Mouse (Mus musculus) liver, postnatal 0 days (tissue): ENCODE data around the gene Tmem262. TPM values are rescaled to one million over a fixed set of nuclear protein-coding genes. Genes with fewer than 3 reads are reported as not detected.
A peak's percentile ranks its signal among the peaks of the same experiment; 100 is the strongest.

Experiments
- ATAC-seq: fragments of 200-750 bp; cut with Nextera tagmentation; 2 replicates; pipeline ENCODE4 v1.8.0; 2017; ENCODE audit warnings: mild to moderate bottlenecking, moderate library complexity
- DNase-seq: peaks from one replicate; pipeline ENCODE4 v3.0.0-alpha.2; 2016
- H3K27ac ChIP-seq: fragments of 300-500 bp; sonication (generic); 2 replicates; pipeline ENCODE4 v1.5.1; 2014; ENCODE audit warnings: antibody characterized with exemption, moderate library complexity, mild to moderate bottlenecking, low read depth
- H3K27me3 ChIP-seq: fragments of 300-500 bp; sonication (generic); 2 replicates; pipeline ENCODE4 v1.6.1; 2014; ENCODE audit warnings: low read length, control low read depth, mixed read lengths; ENCODE audit not compliant: insufficient read depth
- H3K36me3 ChIP-seq: fragments of 300-500 bp; sonication (generic); replicated peaks from 2 replicates; pipeline ENCODE4 v1.6.1; 2014; ENCODE audit warnings: mild to moderate bottlenecking, control low read depth, low read length, moderate library complexity, mixed read lengths; ENCODE audit not compliant: insufficient read depth
- H3K4me1 ChIP-seq: fragments of 300-500 bp; sonication (generic); 2 replicates; pipeline ENCODE4 v1.6.1; 2014; ENCODE audit warnings: antibody characterized with exemption, mild to moderate bottlenecking, control low read depth; ENCODE audit not compliant: insufficient read depth
- H3K4me2 ChIP-seq: fragments of 300-500 bp; sonication (generic); 2 replicates; pipeline ENCODE4 v1.6.1; 2014; ENCODE audit warnings: low read depth, mild to moderate bottlenecking, low read length, moderate library complexity, mixed read lengths
- H3K4me3 ChIP-seq: fragments of 300-500 bp; sonication (generic); 2 replicates; pipeline ENCODE4 v1.5.1; 2014; ENCODE audit warnings: low read depth, low read length
- H3K9ac ChIP-seq: fragments of 300-500 bp; sonication (generic); replicated peaks from 2 replicates; pipeline ENCODE4 v1.6.1; 2014; ENCODE audit warnings: mild to moderate bottlenecking, moderate library complexity
- H3K9me3 ChIP-seq: fragments of 300-500 bp; sonication (generic); 2 replicates; pipeline ENCODE4 v1.6.1; 2016; ENCODE audit warnings: mild to moderate bottlenecking, control low read depth, low read length, mixed read lengths
- CTCF ChIP-seq: sonication (generic); IDR thresholded peaks from 2 replicates; pipeline ENCODE4 v1.5.1; 2016; ENCODE audit warnings: antibody characterized with exemption, low read depth
- EP300 ChIP-seq: IDR thresholded peaks from 2 replicates; pipeline ENCODE4 v1.6.1; 2016; ENCODE audit warnings: antibody characterized with exemption, low read depth, mild to moderate bottlenecking
- WGBS: fragments of 180-500 bp; shearing (Covaris S2); extraction: QIAGEN DNeasy Blood & Tissue Kit; methylation state at CpG from one replicate; pipeline ENCODE4 v1.1.7; 2014; ENCODE audit not compliant: insufficient replicate concordance; 5-methylcytosine and 5-hydroxymethylcytosine counted together
- polyA plus RNA-seq: library from polyadenylated mRNA; unstranded; fragments of >200 nt; fragmentation: Nextera tagmentation; extraction: Ambion mirVana; gene quantifications from 2 replicates; pipeline ENCODE4 v1.2.1, GENCODE M21; 2015

Tmem262 gene
- not detected in 2 replicates for polyA plus RNA-seq

DNA sequence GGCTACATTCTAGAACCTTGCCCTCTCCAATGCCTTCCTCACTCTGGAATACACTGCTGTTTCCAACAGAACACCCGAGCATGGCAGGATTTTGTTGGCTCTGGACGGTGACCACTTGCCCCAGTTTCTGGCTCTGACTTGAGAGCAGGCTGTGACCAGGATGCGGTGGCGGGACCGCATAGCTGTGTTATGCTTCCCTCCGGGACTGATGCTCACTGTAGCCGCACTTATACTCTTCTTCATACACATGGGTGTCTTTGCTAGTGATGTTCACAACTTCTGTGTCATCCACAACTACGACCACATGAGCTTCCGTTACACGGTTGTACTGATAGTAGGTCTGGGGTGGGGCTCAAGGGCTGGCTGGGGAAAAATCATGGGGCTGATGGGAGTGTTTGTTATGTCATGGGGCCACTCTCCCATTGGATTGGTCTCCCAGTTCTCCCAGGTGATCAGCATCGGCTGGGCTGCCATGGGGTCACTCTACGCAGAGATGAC lies at the start of gene Tmem262:
Gene Tmem262 (plus strand): TSS at position 51 of the 498 bp plus-strand sequence.
- Histone ChIP-seq H3K9me3 (no peaks in the 10 kb centered on the region), H3K4me3 (no peak within 1 kb of the TSS), H3K9ac (no peak within 1 kb of the TSS), H3K4me1 (peaks cover 26% of the 10 kb centered on the region), H3K4me2 (no peak within 1 kb of the TSS), H3K36me3 (peaks cover 27% of the 10 kb centered on the region), H3K27me3 (no peaks in the 10 kb centered on the region), H3K27ac (no peak within 1 kb of the TSS)
- WGBS: 84% methylated on average over 12 of the region's 12 CpGs
- TF ChIP-seq CTCF (no peak), EP300 (no peak)
- no peak for ATAC-seq
- DNase-seq: no peak

DNA sequence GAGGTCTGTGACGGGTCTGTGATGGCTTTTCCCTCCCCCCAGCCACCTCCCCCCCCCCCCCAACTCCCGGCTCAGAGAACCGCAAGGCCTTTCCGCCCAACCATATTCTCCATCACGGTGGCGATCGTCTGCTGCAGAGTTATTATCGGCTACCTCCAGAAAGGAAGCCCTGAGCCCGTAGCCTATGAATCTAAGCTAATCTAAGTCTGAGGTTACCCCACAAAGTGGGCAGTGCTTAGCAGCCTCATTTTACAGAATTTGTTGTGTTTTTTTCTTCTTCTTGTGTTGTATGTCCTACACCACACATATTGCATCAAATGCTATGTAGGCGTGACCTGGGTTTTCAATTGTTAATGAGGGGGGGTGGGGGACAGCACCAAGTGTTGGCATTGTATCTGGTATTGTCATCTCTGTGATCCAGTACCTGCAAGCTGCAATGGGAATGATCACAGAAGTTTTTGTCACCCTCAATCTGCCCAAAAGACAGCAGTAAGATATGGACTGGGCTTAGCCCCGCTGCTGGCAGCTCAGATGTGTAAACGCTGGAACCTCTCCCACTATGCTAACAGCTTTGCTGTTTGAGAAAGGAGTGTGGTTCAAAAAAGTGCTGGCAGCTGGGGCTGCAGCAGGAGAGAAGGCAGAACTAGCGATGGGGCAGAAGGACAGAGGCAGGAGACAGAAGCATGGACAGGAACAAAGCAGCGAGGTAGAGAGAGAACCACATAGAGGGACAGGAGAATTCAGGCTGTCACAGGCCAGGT lies 49.1 kb upstream of the Tmem262 start:
- H3K27ac ChIP-seq: no peak overlapping the region
- no peaks in the 10 kb centered on the region for H3K27me3 ChIP-seq
- no peaks in the 10 kb centered on the region; the same call in 1 of the 2 replicates for H3K4me1 ChIP-seq
- no peak overlapping the region for H3K9ac ChIP-seq
- DNase-seq (no peak), ATAC-seq (no peak)
- 55% methylated on average over 13 of the region's 14 CpGs for WGBS
- H3K4me3 ChIP-seq: no peak overlapping the region
- TF ChIP-seq EP300: no peak
- TF ChIP-seq CTCF: no peak
- H3K4me2 ChIP-seq: no peak overlapping the region
- H3K36me3 ChIP-seq: no peaks in the 10 kb centered on the region
- no peaks in the 10 kb centered on the region for H3K9me3 ChIP-seq

DNA sequence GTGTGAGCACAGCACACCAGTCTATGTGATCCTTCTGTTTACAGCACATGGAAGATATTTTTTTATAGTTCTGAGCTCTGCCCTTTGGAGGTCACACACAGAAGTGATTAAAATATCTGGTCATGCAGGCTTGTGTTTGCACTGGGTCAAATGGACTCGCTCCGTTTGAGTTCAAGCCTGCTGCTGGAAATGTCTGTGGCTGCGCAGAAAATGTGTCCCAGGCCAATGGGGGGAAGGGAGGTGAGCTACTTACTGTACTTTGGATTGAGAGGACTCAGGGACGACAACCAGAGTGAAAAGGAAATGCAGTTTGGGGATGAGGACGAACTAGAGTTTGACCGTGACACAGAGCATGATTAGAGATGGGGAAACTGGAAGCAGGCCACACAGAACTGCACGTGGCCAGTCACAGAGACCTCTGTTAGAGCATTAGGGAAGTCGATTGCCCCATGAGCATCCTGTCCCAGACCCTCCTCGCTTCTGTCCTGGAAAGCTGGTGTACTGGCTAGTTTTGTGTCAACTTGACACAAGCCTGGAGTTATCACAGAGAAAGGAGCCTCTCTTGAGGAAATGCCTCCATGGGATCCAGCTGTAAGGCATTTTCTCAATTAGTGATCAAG lies 43.8 kb upstream of the Tmem262 start:
- Histone ChIP-seq H3K4me3 (no peak overlapping the region), H3K4me1 (peaks cover 6% of the 10 kb centered on the region), H3K9ac (no peak overlapping the region), H3K27ac (no peak overlapping the region), H3K4me2 (no peak overlapping the region), H3K9me3 (no peaks in the 10 kb centered on the region), H3K27me3 (no peaks in the 10 kb centered on the region), H3K36me3 (no peaks in the 10 kb centered on the region)
- TF ChIP-seq CTCF (no peak), EP300 (no peak)
- 40% methylated on average over 9 of the region's 9 CpGs for WGBS
- ATAC-seq: no peak
- no peak for DNase-seq

DNA sequence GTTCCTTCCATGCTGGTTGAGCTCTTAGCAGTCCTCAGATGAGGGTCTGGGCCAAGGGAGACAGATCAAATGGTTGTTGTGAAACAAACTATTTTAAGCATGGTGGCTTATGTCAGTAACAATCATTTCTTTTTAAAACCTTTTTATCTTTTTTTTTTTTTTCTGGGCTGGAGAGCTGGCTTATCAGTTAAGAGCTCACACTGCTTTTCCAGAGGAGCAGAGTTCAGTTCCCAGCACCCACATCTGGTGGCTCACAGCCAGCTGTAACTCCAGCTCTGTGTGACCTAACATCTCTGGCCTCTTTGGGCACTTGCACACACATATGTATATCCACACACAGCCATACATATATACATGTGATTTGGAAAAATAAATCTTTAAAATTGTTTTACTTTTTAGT lies 42.1 kb upstream of the Tmem262 start:
- Histone ChIP-seq H3K36me3 (no peaks in the 10 kb centered on the region), H3K9me3 (no peaks in the 10 kb centered on the region), H3K4me3 (no peak overlapping the region), H3K4me1 (peaks cover 12% of the 10 kb centered on the region), H3K9ac (no peak overlapping the region), H3K27ac (no peak overlapping the region), H3K4me2 (no peak overlapping the region), H3K27me3 (no peaks in the 10 kb centered on the region)
- ATAC-seq: no peak
- TF ChIP-seq EP300 (no peak), CTCF (no peak)
- no peak for DNase-seq

DNA sequence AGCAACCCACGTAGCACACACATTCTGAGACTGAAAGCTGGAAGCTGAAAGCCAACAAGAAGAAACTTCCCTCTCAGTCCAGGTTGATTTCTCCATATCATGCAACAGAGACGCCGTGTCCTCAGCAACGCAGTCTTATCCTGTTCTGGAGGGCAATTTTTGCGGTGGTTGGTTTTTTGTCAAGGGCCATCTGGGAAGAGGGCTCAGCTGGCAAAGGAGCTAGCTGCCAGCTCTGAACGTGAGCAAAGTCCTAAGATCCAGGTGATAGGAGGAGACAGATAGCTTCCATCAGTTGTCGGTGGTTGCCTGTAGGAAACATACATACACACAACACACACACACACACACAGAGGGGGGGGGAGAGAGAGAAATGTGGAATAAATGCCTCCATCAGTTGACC lies 41.5 kb upstream of the Tmem262 start:
- DNase-seq (no peak), ATAC-seq (no peak)
- Histone ChIP-seq H3K27me3 (no peaks in the 10 kb centered on the region), H3K9me3 (no peaks in the 10 kb centered on the region), H3K4me1 (peaks cover 12% of the 10 kb centered on the region), H3K27ac (no peak overlapping the region), H3K9ac (no peak overlapping the region), H3K4me2 (no peak overlapping the region), H3K4me3 (no peak overlapping the region), H3K36me3 (no peaks in the 10 kb centered on the region)
- 63% methylated on average over 7 of the region's 7 CpGs for WGBS
- no peak for TF ChIP-seq CTCF
- TF ChIP-seq EP300: no peak

DNA sequence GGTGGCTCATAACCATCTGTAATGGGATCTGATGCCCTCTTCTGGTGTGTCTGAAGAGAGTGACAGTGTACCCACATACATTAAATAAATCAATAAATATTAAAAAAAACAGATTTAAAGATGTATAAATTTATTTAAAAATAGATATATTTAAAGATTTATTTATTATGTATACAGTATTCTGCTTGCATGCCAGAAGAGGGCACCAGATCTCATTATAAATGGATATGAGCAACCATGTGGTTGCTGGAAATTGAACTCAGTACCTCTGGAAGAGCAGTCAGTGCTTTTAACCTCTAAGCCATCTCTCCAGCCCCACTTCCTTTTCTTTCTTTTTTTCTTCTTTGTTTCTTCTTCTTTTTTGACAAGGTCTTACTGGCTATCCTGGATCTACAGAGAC lies 39.8 kb upstream of the Tmem262 start:
- no peak for DNase-seq
- Histone ChIP-seq H3K4me1 (peaks cover 16% of the 10 kb centered on the region), H3K9ac (no peak overlapping the region)

More for the DNA sequence above, 39.8 kb upstream of the Tmem262 start:
- Histone ChIP-seq H3K27ac (no peak overlapping the region), H3K4me3 (no peak overlapping the region), H3K36me3 (no peaks in the 10 kb centered on the region), H3K4me2 (no peak overlapping the region), H3K9me3 (no peaks in the 10 kb centered on the region), H3K27me3 (no peaks in the 10 kb centered on the region)
- ATAC-seq: no peak
- TF ChIP-seq CTCF: peak; percentile 43
- TF ChIP-seq EP300: no peak
